Mouse (Mus musculus) intestine, postnatal 0 days (tissue): ENCODE measurements around the gene Hoxb4. TPM values are rescaled to one million over a fixed set of nuclear protein-coding genes. Genes with fewer than 3 reads are reported as not detected.
A peak's percentile ranks its signal among the peaks of the same experiment; 100 is the strongest.

ENCODE experiments used
- ATAC-seq: fragments of 200-750 bp; cut with Nextera tagmentation; 2 replicates; pipeline ENCODE4 v1.8.0; 2017; ENCODE audit warnings: mild to moderate bottlenecking, moderate TSS enrichment, moderate library complexity
- H3K27ac ChIP-seq: fragments of 300-500 bp; sonication (generic); 2 replicates; pipeline ENCODE4 v1.5.1; 2014; ENCODE audit warnings: mild to moderate bottlenecking, low read depth, low read length, moderate library complexity
- H3K27me3 ChIP-seq: fragments of 300-500 bp; sonication (generic); replicated peaks from 2 replicates; pipeline ENCODE4 v1.6.1; 2014; ENCODE audit warnings: low read length, mixed read lengths; ENCODE audit not compliant: control insufficient read depth, insufficient read depth
- H3K36me3 ChIP-seq: fragments of 300-500 bp; sonication (generic); 2 replicates; pipeline ENCODE4 v1.6.1; 2014; ENCODE audit warnings: mild to moderate bottlenecking, moderate library complexity; ENCODE audit not compliant: control insufficient read depth, insufficient read depth
- H3K4me1 ChIP-seq: fragments of 300-500 bp; sonication (generic); replicated peaks from 2 replicates; pipeline ENCODE4 v1.6.1; 2014; ENCODE audit warnings: antibody characterized with exemption, low read length, mixed read lengths; ENCODE audit not compliant: control insufficient read depth, insufficient read depth
- H3K4me2 ChIP-seq: fragments of 300-500 bp; sonication (generic); replicated peaks from 2 replicates; pipeline ENCODE4 v1.6.1; 2014; ENCODE audit warnings: low read depth, mild to moderate bottlenecking, moderate library complexity
- H3K4me3 ChIP-seq: fragments of 300-500 bp; sonication (generic); 2 replicates; pipeline ENCODE4 v1.5.1; 2014; ENCODE audit warnings: low read depth, low read length
- H3K9ac ChIP-seq: fragments of 300-500 bp; sonication (generic); 2 replicates; pipeline ENCODE4 v1.6.1; 2014; ENCODE audit warnings: mild to moderate bottlenecking, low read depth, low read length
- H3K9me3 ChIP-seq: fragments of 300-500 bp; sonication (generic); 2 replicates; pipeline ENCODE4 v1.6.1; 2016; ENCODE audit warnings: mixed run types; ENCODE audit not compliant: control insufficient read depth
- CTCF ChIP-seq: sonication (generic); IDR thresholded peaks from 2 replicates; pipeline ENCODE4 v1.5.1; 2016; ENCODE audit warnings: low read depth, mild to moderate bottlenecking, control low read depth, antibody characterized with exemption, moderate library complexity
- WGBS: fragments of 180-500 bp; shearing (Covaris S2); extraction: QIAGEN DNeasy Blood & Tissue Kit; methylation state at CpG from one replicate; pipeline ENCODE4 v1.1.7; 2014; 5-methylcytosine and 5-hydroxymethylcytosine counted together
- polyA plus RNA-seq: library from polyadenylated mRNA; unstranded; fragments of >200 nt; fragmentation: Nextera tagmentation; extraction: Ambion mirVana; gene quantifications from 2 replicates; pipeline ENCODE4 v1.2.1, GENCODE M21; 2015

Gene Hoxb4
- polyA plus RNA-seq, 1 experiment from 2014 or later: 1.1 TPM

DNA sequence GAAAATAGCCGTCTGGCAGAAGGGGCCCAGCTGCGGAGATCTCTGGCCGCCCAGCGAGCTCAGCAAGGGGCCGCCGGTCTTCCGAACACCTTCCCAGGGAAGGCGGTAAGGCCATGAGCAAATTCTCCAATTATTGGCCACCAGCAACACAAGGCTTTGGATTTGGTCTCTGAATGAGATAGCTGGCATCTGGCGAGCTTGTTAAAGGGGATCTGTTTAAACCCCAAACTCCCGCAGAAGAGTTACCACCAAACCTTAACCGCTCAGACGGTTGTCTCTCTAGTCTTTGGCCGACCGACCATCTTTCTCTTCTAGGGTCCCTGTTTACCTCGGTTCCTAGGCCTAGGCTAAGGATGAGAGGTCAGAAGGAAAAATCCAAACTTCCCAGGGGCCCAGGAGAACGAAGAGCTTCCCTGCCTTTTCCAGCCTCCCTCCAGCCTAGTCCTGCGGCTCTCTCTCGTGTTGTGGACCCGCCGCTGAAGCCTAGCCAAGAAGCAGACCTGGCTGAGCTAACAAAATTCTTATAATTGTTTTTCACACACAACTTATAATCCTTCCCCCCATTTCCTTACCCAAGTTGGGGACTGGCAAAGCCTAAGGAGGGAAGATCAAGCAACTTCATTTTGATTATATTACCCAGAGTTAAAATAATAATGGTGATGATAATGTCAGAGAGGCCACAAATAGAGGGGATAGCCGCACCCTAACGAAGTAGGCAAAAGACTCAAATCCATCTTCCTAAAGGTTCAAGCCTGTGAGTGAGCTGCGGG is 15.5 kb upstream of the Hoxb4 start:
- peak overlapping the region; percentile 63 for H3K4me2 ChIP-seq
- ATAC-seq: no peak
- no peaks in the 10 kb centered on the region for H3K9me3 ChIP-seq
- H3K27me3 ChIP-seq: peaks cover 74% of the 10 kb centered on the region
- peak overlapping the region; percentile 43; the same call in 1 of the 2 replicates for H3K4me3 ChIP-seq
- no peaks in the 10 kb centered on the region; the same call in 1 of the 2 replicates for H3K4me1 ChIP-seq
- no peak overlapping the region for H3K9ac ChIP-seq
- TF ChIP-seq CTCF: no peak
- no peaks in the 10 kb centered on the region for H3K36me3 ChIP-seq
- no peak overlapping the region for H3K27ac ChIP-seq
- 33% methylated on average over 23 of the region's 23 CpGs for WGBS

DNA sequence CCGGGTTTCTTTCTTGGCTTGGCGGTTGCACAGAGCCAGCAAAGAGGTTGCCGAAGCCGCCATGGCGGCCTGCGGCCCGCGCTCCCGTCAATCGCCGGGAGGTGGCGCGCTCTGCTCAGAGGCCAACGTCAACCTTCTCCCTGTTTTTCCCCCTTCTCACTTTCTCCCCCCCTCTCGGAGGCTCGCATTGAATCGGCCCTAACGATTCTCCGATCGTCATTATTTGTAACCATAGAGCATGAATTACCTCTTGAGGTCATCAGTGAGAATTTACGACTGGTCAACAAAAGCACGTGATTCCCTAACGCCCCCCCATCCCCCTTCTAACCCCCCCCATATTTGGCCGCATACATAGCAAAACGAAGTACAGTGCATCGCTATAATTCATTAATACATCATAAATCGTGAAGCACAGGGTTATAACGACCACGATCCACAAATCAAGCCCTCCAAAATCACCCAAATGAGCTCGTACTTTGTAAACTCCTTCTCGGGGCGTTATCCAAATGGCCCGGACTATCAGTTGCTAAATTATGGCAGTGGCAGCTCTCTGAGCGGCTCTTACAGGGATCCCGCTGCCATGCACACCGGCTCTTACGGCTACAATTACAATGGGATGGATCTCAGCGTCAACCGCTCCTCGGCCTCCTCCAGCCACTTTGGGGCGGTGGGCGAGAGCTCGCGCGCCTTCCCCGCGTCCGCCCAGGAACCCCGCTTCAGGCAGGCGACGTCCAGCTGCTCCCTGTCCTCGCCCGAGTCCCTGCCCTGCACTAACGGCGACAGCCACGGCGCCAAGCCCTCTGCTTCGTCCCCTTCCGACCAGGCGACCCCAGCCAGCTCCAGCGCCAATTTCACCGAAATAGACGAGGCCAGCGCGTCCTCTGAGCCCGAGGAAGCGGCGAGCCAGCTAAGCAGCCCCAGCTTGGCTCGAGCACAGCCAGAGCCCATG is 14.6 kb upstream of the Hoxb4 start, which contains the start of gene Hoxb5:
TSS of gene Hoxb5 (plus strand) at position 186 of the 949 bp plus-strand sequence.
- Histone ChIP-seq H3K27ac (peak within 1 kb of the TSS; percentile 68), H3K27me3 (peaks cover 69% of the 10 kb centered on the region), H3K9me3 (no peaks in the 10 kb centered on the region), H3K9ac (peak within 1 kb of the TSS; percentile 55), H3K36me3 (no peaks in the 10 kb centered on the region), H3K4me3 (peak within 1 kb of the TSS; percentile 43), H3K4me2 (peak within 1 kb of the TSS; percentile 63), H3K4me1 (no peaks in the 10 kb centered on the region; the same call in 1 of the 2 replicates)
- WGBS: 4% methylated on average over 69 of the region's 69 CpGs
- peak; percentile 25 for ATAC-seq
- TF ChIP-seq CTCF: peak; percentile 95

DNA sequence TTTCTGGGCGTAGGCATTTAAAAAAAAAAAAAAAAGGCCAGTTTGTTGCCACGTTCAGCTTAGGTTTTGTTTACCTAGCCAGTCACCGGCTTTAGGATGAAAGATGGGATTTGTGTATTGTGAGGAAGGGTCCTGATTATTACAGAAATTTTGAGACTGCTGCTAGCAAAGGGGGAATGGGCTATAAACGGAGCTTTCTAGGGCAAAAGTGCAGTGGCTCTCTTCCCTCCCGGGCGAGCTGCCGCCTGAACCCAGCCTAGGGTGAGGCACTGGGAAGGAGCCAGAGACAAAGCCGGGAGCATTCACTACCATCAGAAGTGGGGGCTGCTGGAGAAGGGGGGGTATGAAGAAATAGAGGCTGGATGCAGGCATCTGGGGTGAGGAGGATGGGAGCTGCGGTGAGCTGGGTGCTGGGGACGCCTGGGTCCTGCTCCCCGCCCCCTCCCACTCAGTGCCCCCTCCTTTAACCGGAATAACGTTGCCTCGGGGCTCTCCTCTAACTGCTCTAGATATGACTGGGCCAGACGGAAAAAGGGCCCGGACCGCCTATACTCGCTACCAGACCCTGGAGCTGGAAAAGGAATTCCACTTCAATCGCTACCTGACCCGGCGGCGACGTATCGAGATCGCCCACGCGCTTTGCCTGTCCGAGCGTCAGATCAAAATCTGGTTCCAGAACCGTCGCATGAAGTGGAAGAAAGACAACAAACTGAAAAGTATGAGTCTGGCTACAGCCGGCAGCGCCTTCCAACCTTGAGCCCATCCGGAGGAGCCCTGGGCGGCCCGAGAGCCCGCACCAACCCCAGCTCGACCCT is 13.5 kb upstream of the Hoxb4 start:
- H3K4me1 ChIP-seq: no peaks in the 10 kb centered on the region; the same call in 1 of the 2 replicates
- no peak for ATAC-seq
- peak overlapping the region; percentile 43 for H3K4me3 ChIP-seq
- H3K9ac ChIP-seq: peak overlapping the region; percentile 55
- no peak for TF ChIP-seq CTCF
- H3K27me3 ChIP-seq: peaks cover 68% of the 10 kb centered on the region
- peak overlapping the region; percentile 68 for H3K27ac ChIP-seq
- H3K9me3 ChIP-seq: no peaks in the 10 kb centered on the region
- H3K4me2 ChIP-seq: peak overlapping the region; percentile 63
- WGBS: 19% methylated on average over 38 of the region's 38 CpGs
- no peaks in the 10 kb centered on the region for H3K36me3 ChIP-seq

DNA sequence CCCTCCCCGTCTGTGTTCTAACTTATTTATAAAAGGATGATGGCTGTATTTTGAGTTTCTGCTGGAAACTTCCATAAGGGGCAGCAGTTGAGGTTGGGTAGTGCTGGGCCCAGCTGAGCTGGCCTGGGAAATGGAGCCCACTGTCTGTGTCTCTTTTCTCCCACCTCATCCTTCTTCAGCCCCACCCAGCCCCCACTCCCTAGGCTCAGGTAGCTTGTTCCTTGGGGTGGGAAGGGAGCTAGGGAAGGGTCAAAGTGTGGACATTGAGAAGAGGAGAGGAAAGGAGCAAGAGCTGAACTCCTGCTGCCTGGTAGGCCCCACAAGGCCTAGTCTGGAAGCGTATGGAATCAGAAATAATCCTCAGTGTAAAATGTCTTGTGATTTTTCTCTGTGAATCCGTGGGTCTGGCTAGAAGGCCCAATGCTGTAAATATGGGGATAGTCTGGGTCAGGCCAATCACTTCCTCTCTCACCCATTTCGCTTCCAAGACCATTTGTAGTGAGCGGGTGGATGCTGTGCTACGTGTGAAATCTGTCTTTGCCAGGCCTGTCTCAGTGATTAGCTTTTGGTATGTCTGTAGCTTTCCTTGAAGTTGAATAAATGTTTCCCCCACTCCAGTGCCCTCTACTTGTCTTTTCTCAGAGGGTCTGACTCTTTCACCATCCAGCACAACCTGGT is 12.4 kb upstream of the Hoxb4 start:
- 0 out of 2 replicates have a peak overlapping the region, but pooled peaks have one; percentile 3 for H3K4me3 ChIP-seq
- 63% methylated on average over 6 of the region's 6 CpGs for WGBS
- no peaks in the 10 kb centered on the region for H3K36me3 ChIP-seq
- no peak for TF ChIP-seq CTCF
- peak overlapping the region; percentile 63 for H3K4me2 ChIP-seq
- peak overlapping the region; percentile 55; the same call in 1 of the 2 replicates for H3K9ac ChIP-seq
- peak overlapping the region; percentile 21; the same call in 1 of the 2 replicates for H3K27ac ChIP-seq
- no peaks in the 10 kb centered on the region for H3K9me3 ChIP-seq
- no peaks in the 10 kb centered on the region for H3K4me1 ChIP-seq
- peaks cover 67% of the 10 kb centered on the region for H3K27me3 ChIP-seq
- ATAC-seq: no peak

DNA sequence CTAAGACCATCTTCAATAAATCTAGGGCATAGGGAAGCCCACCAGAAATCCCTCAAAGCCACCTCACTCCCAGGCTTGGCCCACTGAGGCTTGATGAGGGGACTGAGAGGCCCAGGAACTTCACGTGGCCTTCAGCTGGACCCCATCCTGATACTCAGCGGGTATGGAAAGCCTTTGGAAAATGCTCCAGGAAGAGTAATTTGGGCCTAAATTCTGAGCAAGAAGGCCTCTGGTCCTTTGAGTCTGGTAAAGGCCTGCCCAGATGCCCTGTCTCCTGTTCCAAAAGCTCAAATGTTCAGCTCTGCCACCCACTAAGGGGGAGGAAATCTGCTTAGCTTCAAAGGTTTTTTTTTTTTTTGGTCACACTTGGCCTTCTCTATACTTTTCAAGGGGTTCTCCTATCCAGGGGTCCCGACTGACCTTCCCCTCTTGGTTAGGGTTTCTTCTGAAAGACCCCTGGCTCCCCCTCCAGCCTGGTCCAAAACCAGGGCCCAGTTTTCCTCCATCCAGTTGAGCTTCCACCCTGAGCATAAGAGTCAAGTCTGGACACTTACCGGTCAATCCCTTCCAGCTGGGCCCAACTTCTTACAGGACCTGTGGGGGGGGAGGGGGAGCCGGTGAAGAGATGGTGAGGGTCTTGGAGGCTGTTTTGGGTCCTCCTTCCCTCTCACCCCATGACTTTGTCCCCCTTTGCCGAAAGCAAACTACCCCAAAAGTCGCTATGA is 11.7 kb upstream of the Hoxb4 start:
- Histone ChIP-seq H3K4me1 (no peaks in the 10 kb centered on the region), H3K27ac (0 out of 2 replicates have a peak overlapping the region, but pooled peaks have one; percentile 11), H3K27me3 (peaks cover 63% of the 10 kb centered on the region), H3K36me3 (no peaks in the 10 kb centered on the region), H3K9me3 (no peaks in the 10 kb centered on the region), H3K4me3 (peak overlapping the region; percentile 27), H3K9ac (peak overlapping the region; percentile 27; the same call in 1 of the 2 replicates), H3K4me2 (peak overlapping the region; percentile 63)
- ATAC-seq: no peak
- 31% methylated on average over 7 of the region's 7 CpGs for WGBS
- TF ChIP-seq CTCF: no peak
